Mouse (Mus musculus): ENCODE measurements at regions not wholly inside any gene's neighbourhood (a gene's known extent, or its start where the extent isn't known, plus 50 kb on each side); places are given as distances from the start of the nearest gene placed in this dataset.

GRCm38 (mm10) chr16:30008451-30009357 lies 55.5 kb upstream of the Hes1 start:
- DNase-seq, result peak; percentile 33 to 34

GRCm38 (mm10) chr16:30009521-30010186 lies 54.5 kb upstream of the Hes1 start:
- DNase-seq, result no peak

GRCm38 (mm10) chr16:30013123-30013522 lies 51.1 kb upstream of the Hes1 start:
- no peak for DNase-seq

- no peak for DNase-seq
Measured at GRCm38 (mm10) chr16:30013943-30014342, 50.2 kb upstream of the Hes1 start.
